Mouse (Mus musculus): ENCODE measurements around the gene Pik3c2b.

Pik3c2b gene

GRCm38 (mm10) chr1:133100980-133101798 lies 55.7 kb downstream of the Pik3c2b start:
- peak; percentile 71 for DNase-seq (ENCODE audit: low spot score)

GRCm38 (mm10) chr1:133102108-133102507 lies 56.6 kb downstream of the Pik3c2b start:
- no peak for DNase-seq (ENCODE audit: low spot score)

- DNase-seq (ENCODE audit: low spot score): no peak
Measured at GRCm38 (mm10) chr1:133103315-133103714, 57.8 kb downstream of the Pik3c2b start.

GRCm38 (mm10) chr1:133103871-133104270 lies 58.4 kb downstream of the Pik3c2b start:
- no peak for DNase-seq (ENCODE audit: low spot score)

GRCm38 (mm10) chr1:133116108-133116507 lies 70.6 kb downstream of the Pik3c2b start:
- DNase-seq (ENCODE audit: low spot score): no peak

GRCm38 (mm10) chr1:133118127-133118526 lies 72.7 kb downstream of the Pik3c2b start:
- DNase-seq (ENCODE audit: low spot score): peak; percentile 9

- DNase-seq (ENCODE audit: low spot score): no peak
Measured at GRCm38 (mm10) chr1:133118844-133119243, 73.4 kb downstream of the Pik3c2b start.

GRCm38 (mm10) chr1:133119931-133120712 lies 74.7 kb downstream of the Pik3c2b start:
- no peak for DNase-seq (ENCODE audit: low spot score)

GRCm38 (mm10) chr1:133121246-133121645 lies 75.8 kb downstream of the Pik3c2b start:
- no peak for DNase-seq (ENCODE audit: low spot score)

GRCm38 (mm10) chr1:133124137-133124536 lies 78.7 kb downstream of the Pik3c2b start:
- DNase-seq (ENCODE audit: low spot score): no peak

- no peak for DNase-seq (ENCODE audit: low spot score)
Measured at GRCm38 (mm10) chr1:133125640-133126364, 80.3 kb downstream of the Pik3c2b start.

GRCm38 (mm10) chr1:133126365-133126740 lies 80.9 kb downstream of the Pik3c2b start:
- DNase-seq (ENCODE audit: low spot score): no peak

GRCm38 (mm10) chr1:133127328-133127727 lies 81.9 kb downstream of the Pik3c2b start:
- no peak for DNase-seq (ENCODE audit: low spot score)

- no peak for DNase-seq (ENCODE audit: low spot score)
Measured at GRCm38 (mm10) chr1:133129471-133130221, 84.2 kb downstream of the Pik3c2b start.

GRCm38 (mm10) chr1:133130638-133131560 lies 85.4 kb downstream of the Pik3c2b start, which contains the start of gene Ppp1r15b:
Ppp1r15b (plus strand) TSS chr1:133131143.
- peak; percentile 99 for DNase-seq (ENCODE audit: low spot score)

GRCm38 (mm10) chr1:133131561-133131905 lies 86.1 kb downstream of the Pik3c2b start:
- no peak for DNase-seq (ENCODE audit: low spot score)

- no peak for DNase-seq (ENCODE audit: low spot score)
Measured at GRCm38 (mm10) chr1:133131936-133132335, 86.5 kb downstream of the Pik3c2b start.

GRCm38 (mm10) chr1:133132388-133133326 lies 87.2 kb downstream of the Pik3c2b start:
- no peak for DNase-seq (ENCODE audit: low spot score)

- DNase-seq (ENCODE audit: low spot score): no peak
Measured at GRCm38 (mm10) chr1:133133425-133133824, 88.0 kb downstream of the Pik3c2b start.

GRCm38 (mm10) chr1:133134071-133134470 lies 88.6 kb downstream of the Pik3c2b start:
- DNase-seq (ENCODE audit: low spot score): no peak
